Mouse (Mus musculus) thymus, adult 2 months (tissue): ENCODE results near the gene Fbxo21.

Experiments
- CTCF ChIP-seq: fragments of 200-500 bp; IDR thresholded peaks from 2 replicates; pipeline ENCODE4 v1.5.1; 2012; ENCODE audit warnings: mild to moderate bottlenecking, control low read depth, low read length, moderate library complexity, borderline replicate concordance; ENCODE audit not compliant: control insufficient read depth, poor library complexity, insufficient read depth; ENCODE audit errors: extremely low read depth
- POLR2A ChIP-seq: fragments of 200-500 bp; IDR thresholded peaks from 2 replicates; pipeline ENCODE4 v1.6.1; 2012; ENCODE audit warnings: mild to moderate bottlenecking, low read length, control low read depth, moderate library complexity; ENCODE audit not compliant: control insufficient read depth, poor library complexity, insufficient read depth; ENCODE audit errors: extremely low read depth

GRCm38 (mm10) chr5:118029035-118029408 lies 52.5 kb downstream of the Fbxo21 start:
- TF ChIP-seq POLR2A (no peak), CTCF (no peak)
